Mouse (Mus musculus) limb, embryonic 14.5 days (tissue): ENCODE data around the gene Ifnar2. TPM values are rescaled to one million over a fixed set of nuclear protein-coding genes. Genes with fewer than 3 reads are reported as not detected.

Source experiments
- ATAC-seq: fragments of 200-750 bp; cut with Nextera tagmentation; 2 replicates; pipeline ENCODE4 v1.8.0; 2017; ENCODE audit warnings: low read depth, moderate number of reproducible peaks, moderate TSS enrichment; ENCODE audit not compliant: low FRiP score
- DNase-seq: peaks from one replicate; pipeline ENCODE4 v3.0.0-alpha.2; 2015; ENCODE audit warnings: low spot score
- H3K27ac ChIP-seq: fragments of 300-500 bp; sonication (generic); replicated peaks from 2 replicates; pipeline ENCODE4 v1.5.1; 2014; ENCODE audit warnings: low read depth, mild to moderate bottlenecking, low read length, moderate library complexity, mixed read lengths
- H3K27me3 ChIP-seq: fragments of 300-500 bp; sonication (generic); 2 replicates; pipeline ENCODE4 v1.6.1; 2014; ENCODE audit warnings: low read length, mixed read lengths; ENCODE audit not compliant: control insufficient read depth, insufficient read depth
- H3K36me3 ChIP-seq: fragments of 300-500 bp; sonication (generic); 2 replicates; pipeline ENCODE4 v1.6.1; 2014; ENCODE audit warnings: mild to moderate bottlenecking, low read length, moderate library complexity, mixed read lengths; ENCODE audit not compliant: control insufficient read depth, insufficient read depth
- H3K4me1 ChIP-seq: fragments of 300-500 bp; sonication (generic); 2 replicates; pipeline ENCODE4 v1.6.1; 2014; ENCODE audit warnings: antibody characterized with exemption, low read length, mixed read lengths; ENCODE audit not compliant: control insufficient read depth, insufficient read depth
- H3K4me2 ChIP-seq: fragments of 300-500 bp; sonication (generic); replicated peaks from 2 replicates; pipeline ENCODE4 v1.6.1; 2014; ENCODE audit warnings: low read depth, mild to moderate bottlenecking, low read length, moderate library complexity; ENCODE audit not compliant: severe bottlenecking
- H3K4me3 ChIP-seq: fragments of 300-500 bp; sonication (generic); replicated peaks from 2 replicates; pipeline ENCODE4 v1.5.1; 2014; ENCODE audit warnings: low read length
- H3K9ac ChIP-seq: fragments of 300-500 bp; sonication (generic); 2 replicates; pipeline ENCODE4 v1.6.1; 2014; ENCODE audit warnings: mild to moderate bottlenecking, low read depth, low read length, moderate library complexity; ENCODE audit not compliant: severe bottlenecking
- H3K9me3 ChIP-seq: fragments of 300-500 bp; sonication (generic); 2 replicates; pipeline ENCODE4 v1.6.1; 2016; ENCODE audit warnings: low read length; ENCODE audit not compliant: control insufficient read depth
- POLR2A ChIP-seq: fragments of 200-500 bp; IDR thresholded peaks from 2 replicates; pipeline ENCODE4 v1.8.0; 2012; ENCODE audit warnings: inconsistent platforms, mild to moderate bottlenecking, moderate library complexity, borderline replicate concordance; ENCODE audit not compliant: insufficient read depth, insufficient read length; ENCODE audit errors: extremely low read depth
- WGBS: fragments of 180-500 bp; shearing (Covaris S2); extraction: QIAGEN DNeasy Blood & Tissue Kit; methylation state at CpG from one replicate; pipeline ENCODE4 v1.1.7; 2014; 5-methylcytosine and 5-hydroxymethylcytosine counted together
- polyA plus RNA-seq, 2 experiments: library from polyadenylated mRNA; depleted of rRNA in 1 of 2; stranded (reverse) in 1 of 2; unstranded in 1 of 2; fragments of >200 nt; fragmentation: Nextera tagmentation in 1 of 2; extraction: Ambion mirVana in 1 of 2; gene quantifications; 2 replicates each; pipeline versions ENCODE4 v1.2.1 to v1.2.3; 2012 to 2014

The Ifnar2 gene
- polyA plus RNA-seq, 2 experiments: 38.7 to 59.7 TPM

DNA sequence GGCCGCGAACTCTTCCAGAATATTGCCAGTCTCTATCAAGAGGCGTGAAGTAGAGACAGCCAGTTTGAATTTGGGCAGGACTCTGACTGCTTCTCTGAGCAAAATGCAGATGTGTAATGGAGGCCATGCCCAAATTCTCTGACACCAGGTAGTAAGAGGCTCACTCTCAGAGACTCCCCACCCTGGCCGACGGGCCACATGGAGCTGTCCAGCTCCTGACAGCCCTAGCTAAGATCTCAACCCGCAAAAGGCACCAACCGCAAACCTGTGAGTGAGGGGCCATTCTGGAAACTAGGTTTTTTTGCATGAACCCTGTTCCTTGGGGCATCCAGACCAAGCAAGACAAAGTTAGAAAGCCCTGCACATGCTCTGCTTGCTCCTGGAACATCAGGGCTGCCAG is 39.7 kb upstream of the Ifnar2 start:
- no peaks in the 10 kb centered on the region for H3K36me3 ChIP-seq
- H3K4me3 ChIP-seq: no peak overlapping the region
- H3K27ac ChIP-seq: no peak overlapping the region
- no peaks in the 10 kb centered on the region for H3K4me1 ChIP-seq
- DNase-seq: peak; percentile 22
- H3K9ac ChIP-seq: no peak overlapping the region
- no peak for ATAC-seq
- H3K9me3 ChIP-seq: no peaks in the 10 kb centered on the region
- TF ChIP-seq POLR2A: no peak
- 39% methylated on average over 7 of the region's 7 CpGs for WGBS
- no peak overlapping the region for H3K4me2 ChIP-seq
- H3K27me3 ChIP-seq: no peaks in the 10 kb centered on the region

- Histone ChIP-seq H3K9ac (no peak overlapping the region), H3K4me1 (no peaks in the 10 kb centered on the region), H3K4me2 (no peak overlapping the region), H3K4me3 (no peak overlapping the region), H3K36me3 (no peaks in the 10 kb centered on the region), H3K9me3 (no peaks in the 10 kb centered on the region), H3K27ac (no peak overlapping the region), H3K27me3 (no peaks in the 10 kb centered on the region)
- DNase-seq: peak; percentile 17
- no peak for ATAC-seq
- no peak for TF ChIP-seq POLR2A
- 14% methylated on average over 10 of the region's 10 CpGs for WGBS
Measured at GRCm38 (mm10) chr16:91334190-91334893, 38.2 kb upstream of the Ifnar2 start.

DNA sequence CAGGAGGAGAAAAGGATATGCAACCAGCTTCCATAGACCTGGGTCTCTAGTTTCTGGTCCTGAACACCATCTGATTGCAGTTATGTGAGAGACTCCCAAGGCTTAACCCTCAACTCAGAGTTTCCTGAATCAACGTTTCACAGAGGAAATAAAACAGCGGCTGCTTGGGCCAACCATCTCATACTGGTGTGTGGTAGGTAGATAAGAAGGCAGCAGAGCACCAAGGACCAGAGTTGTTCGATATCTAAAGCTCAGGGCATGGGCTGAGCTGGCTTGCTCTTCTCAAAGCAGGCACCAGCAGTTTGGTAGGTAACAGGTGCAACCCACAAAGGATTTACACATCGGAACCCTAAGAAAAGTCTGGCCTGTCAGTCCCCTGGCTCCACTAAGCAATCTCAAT is 35.8 kb upstream of the Ifnar2 start:
- H3K4me2 ChIP-seq: no peak overlapping the region
- no peaks in the 10 kb centered on the region for H3K9me3 ChIP-seq
- no peaks in the 10 kb centered on the region for H3K4me1 ChIP-seq
- 73% methylated on average over 4 of the region's 4 CpGs for WGBS
- H3K36me3 ChIP-seq: no peaks in the 10 kb centered on the region
- H3K9ac ChIP-seq: no peak overlapping the region
- no peak for TF ChIP-seq POLR2A
- H3K27ac ChIP-seq: no peak overlapping the region
- ATAC-seq: no peak
- no peaks in the 10 kb centered on the region for H3K27me3 ChIP-seq
- no peak for DNase-seq
- no peak overlapping the region for H3K4me3 ChIP-seq

- no peak for ATAC-seq
- no peak overlapping the region for H3K4me3 ChIP-seq
Measured at GRCm38 (mm10) chr16:91337480-91337879, 35.1 kb upstream of the Ifnar2 start.

GRCm38 (mm10) chr16:91346491-91346890 is 26.1 kb upstream of the Ifnar2 start:
- H3K4me1 ChIP-seq: no peaks in the 10 kb centered on the region
- no peak overlapping the region for H3K4me3 ChIP-seq
- no peaks in the 10 kb centered on the region for H3K36me3 ChIP-seq
- H3K4me2 ChIP-seq: no peak overlapping the region
- H3K27ac ChIP-seq: no peak overlapping the region
- DNase-seq: no peak
- no peak for ATAC-seq
- peaks cover 5% of the 10 kb centered on the region; the same call in 1 of the 2 replicates for H3K27me3 ChIP-seq
- no peak for TF ChIP-seq POLR2A
- 78% methylated on average over 9 of the region's 9 CpGs for WGBS
- no peaks in the 10 kb centered on the region for H3K9me3 ChIP-seq
- no peak overlapping the region for H3K9ac ChIP-seq

More at GRCm38 (mm10) chr16:91337480-91337879, 35.1 kb upstream of the Ifnar2 start:
- H3K4me1 ChIP-seq: no peaks in the 10 kb centered on the region
- no peaks in the 10 kb centered on the region for H3K36me3 ChIP-seq
- whole genome bisulfite sequencing: 62% methylated on average over 5 of the region's 5 CpGs
- H3K27me3 ChIP-seq: no peaks in the 10 kb centered on the region
- H3K9ac ChIP-seq: no peak overlapping the region
- H3K9me3 ChIP-seq: no peaks in the 10 kb centered on the region
- no peak for TF ChIP-seq POLR2A
- no peak overlapping the region for H3K27ac ChIP-seq
- DNase-seq: no peak
- no peak overlapping the region for H3K4me2 ChIP-seq
